Mouse (Mus musculus) neural tube, embryonic 11.5 days (tissue): ENCODE results near the gene Crp. TPM values are rescaled to one million over a fixed set of nuclear protein-coding genes. Genes with fewer than 3 reads are reported as not detected.

ENCODE experiments used
- ATAC-seq: fragments of 200-750 bp; cut with Nextera tagmentation; 2 replicates; pipeline ENCODE4 v1.8.0; 2017; ENCODE audit warnings: moderate number of reproducible peaks, mild to moderate bottlenecking, moderate TSS enrichment, moderate library complexity; ENCODE audit not compliant: insufficient read depth, low FRiP score, low TSS enrichment
- DNase-seq: peaks from one replicate; pipeline ENCODE4 v3.0.0-alpha.2; 2015; ENCODE audit warnings: low spot score
- H3K27ac ChIP-seq: fragments of 300-500 bp; sonication (generic); 2 replicates; pipeline ENCODE4 v1.5.1; 2014; ENCODE audit warnings: low read depth, mild to moderate bottlenecking, low read length
- H3K27me3 ChIP-seq: fragments of 300-500 bp; sonication (generic); 2 replicates; pipeline ENCODE4 v1.6.1; 2014; ENCODE audit warnings: mild to moderate bottlenecking, low read length, mixed read lengths; ENCODE audit not compliant: control insufficient read depth, insufficient read depth
- H3K36me3 ChIP-seq: fragments of 300-500 bp; sonication (generic); 2 replicates; pipeline ENCODE4 v1.6.1; 2014; ENCODE audit warnings: mild to moderate bottlenecking, low read length, moderate library complexity, mixed read lengths; ENCODE audit not compliant: control insufficient read depth, insufficient read depth
- H3K4me1 ChIP-seq: fragments of 300-500 bp; sonication (generic); 2 replicates; pipeline ENCODE4 v1.6.1; 2014; ENCODE audit warnings: low read length, mixed read lengths; ENCODE audit not compliant: control insufficient read depth, insufficient read depth
- H3K4me2 ChIP-seq: fragments of 300-500 bp; sonication (generic); 2 replicates; pipeline ENCODE4 v1.6.1; 2014; ENCODE audit warnings: low read depth, mild to moderate bottlenecking, moderate library complexity
- H3K4me3 ChIP-seq: fragments of 300-500 bp; sonication (generic); 2 replicates; pipeline ENCODE4 v1.5.1; 2014; ENCODE audit warnings: low read depth, low read length
- H3K9ac ChIP-seq: fragments of 300-500 bp; sonication (generic); 2 replicates; pipeline ENCODE4 v1.6.1; 2014; ENCODE audit warnings: mild to moderate bottlenecking, low read length
- H3K9me3 ChIP-seq: fragments of 300-500 bp; sonication (generic); 2 replicates; pipeline ENCODE4 v1.6.1; 2016; ENCODE audit warnings: low read length; ENCODE audit not compliant: control insufficient read depth
- WGBS: fragments of 180-500 bp; shearing (Covaris S2); extraction: QIAGEN DNeasy Blood & Tissue Kit; methylation state at CpG from one replicate; pipeline ENCODE4 v1.1.7; 2014; 5-methylcytosine and 5-hydroxymethylcytosine counted together
- polyA plus RNA-seq: library from polyadenylated mRNA; unstranded; fragments of >200 nt; fragmentation: Nextera tagmentation; extraction: Ambion mirVana; gene quantifications from 2 replicates; pipeline ENCODE4 v1.2.1, GENCODE M21; 2014

Crp gene
- polyA plus RNA-seq, 1 experiment from 2014 or later: 4.0 TPM

GRCm38 (mm10) chr1:172759525-172759924 is 61.7 kb downstream of the Crp start:
- DNase-seq (no peak), ATAC-seq (no peak)
- WGBS: 91% methylated on average over 1 of the region's 1 CpGs
- Histone ChIP-seq H3K36me3 (no peaks in the 10 kb centered on the region), H3K4me1 (no peaks in the 10 kb centered on the region), H3K9me3 (no peaks in the 10 kb centered on the region), H3K27ac (no peak overlapping the region), H3K4me3 (no peak overlapping the region), H3K4me2 (no peak overlapping the region), H3K9ac (no peak overlapping the region), H3K27me3 (no peaks in the 10 kb centered on the region)

- H3K4me2 ChIP-seq: no peak overlapping the region
- H3K9me3 ChIP-seq: no peaks in the 10 kb centered on the region
- H3K27me3 ChIP-seq: no peaks in the 10 kb centered on the region
- H3K27ac ChIP-seq: no peak overlapping the region
- H3K4me1 ChIP-seq: no peaks in the 10 kb centered on the region
- ATAC-seq (no peak), DNase-seq (no peak)
- H3K9ac ChIP-seq: no peak overlapping the region
- WGBS: 81% methylated on average over 5 of the region's 5 CpGs
- H3K4me3 ChIP-seq: no peak overlapping the region
- H3K36me3 ChIP-seq: no peaks in the 10 kb centered on the region
These were observed 81.3 kb downstream of the Crp start for GRCm38 (mm10) chr1:172779195-172779594.

- no peak overlapping the region for H3K4me3 ChIP-seq
- ATAC-seq (no peak), DNase-seq (no peak)
- no peak overlapping the region for H3K4me2 ChIP-seq
- H3K4me1 ChIP-seq: no peaks in the 10 kb centered on the region
- H3K36me3 ChIP-seq: no peaks in the 10 kb centered on the region
- H3K27me3 ChIP-seq: no peaks in the 10 kb centered on the region
- no peaks in the 10 kb centered on the region for H3K9me3 ChIP-seq
- no peak overlapping the region for H3K9ac ChIP-seq
- WGBS: 91% methylated on average over 2 of the region's 2 CpGs
- no peak overlapping the region for H3K27ac ChIP-seq
These were observed 87.5 kb downstream of the Crp start for GRCm38 (mm10) chr1:172785322-172785721.

GRCm38 (mm10) chr1:172785886-172786285 is 88.0 kb downstream of the Crp start:
- Histone ChIP-seq H3K4me3 (no peak overlapping the region), H3K27ac (no peak overlapping the region), H3K4me2 (no peak overlapping the region), H3K36me3 (no peaks in the 10 kb centered on the region), H3K4me1 (no peaks in the 10 kb centered on the region), H3K9ac (no peak overlapping the region), H3K9me3 (no peaks in the 10 kb centered on the region), H3K27me3 (no peaks in the 10 kb centered on the region)
- DNase-seq (no peak), ATAC-seq (no peak)
- 20% methylated on average over 1 of the region's 1 CpGs for WGBS

GRCm38 (mm10) chr1:172828975-172829374 is 131.1 kb downstream of the Crp start:
- Histone ChIP-seq H3K27me3 (no peaks in the 10 kb centered on the region), H3K4me3 (no peak overlapping the region), H3K4me2 (no peak overlapping the region), H3K4me1 (no peaks in the 10 kb centered on the region), H3K36me3 (no peaks in the 10 kb centered on the region), H3K27ac (no peak overlapping the region), H3K9ac (no peak overlapping the region), H3K9me3 (no peaks in the 10 kb centered on the region)
- 83% methylated on average over 2 of the region's 2 CpGs for WGBS
- ATAC-seq: no peak
- no peak for DNase-seq

- no peaks in the 10 kb centered on the region for H3K9me3 ChIP-seq
- 0 out of 2 replicates have a peak, but pooled peaks cover 2% of the 10 kb centered on the region for H3K4me1 ChIP-seq
- ATAC-seq (peak; percentile 77), DNase-seq (no peak)
- no peaks in the 10 kb centered on the region for H3K36me3 ChIP-seq
- no peak overlapping the region for H3K27ac ChIP-seq
- H3K9ac ChIP-seq: no peak overlapping the region
- no peaks in the 10 kb centered on the region for H3K27me3 ChIP-seq
- H3K4me2 ChIP-seq: no peak overlapping the region
- 54% methylated on average over 2 of the region's 2 CpGs for WGBS
- H3K4me3 ChIP-seq: no peak overlapping the region
These were observed 149.3 kb downstream of the Crp start for GRCm38 (mm10) chr1:172847044-172847761.

- ATAC-seq (peak; percentile 37; the same call in 1 of the 2 replicates), DNase-seq (no peak)
- no peak overlapping the region for H3K4me3 ChIP-seq
- no peak overlapping the region for H3K4me2 ChIP-seq
- no peak overlapping the region for H3K9ac ChIP-seq
- 89% methylated on average over 2 of the region's 2 CpGs for WGBS
- no peaks in the 10 kb centered on the region for H3K36me3 ChIP-seq
- no peaks in the 10 kb centered on the region for H3K9me3 ChIP-seq
- H3K27me3 ChIP-seq: no peaks in the 10 kb centered on the region
- H3K27ac ChIP-seq: no peak overlapping the region
- 0 out of 2 replicates have a peak, but pooled peaks cover 2% of the 10 kb centered on the region for H3K4me1 ChIP-seq
These were observed 150.3 kb downstream of the Crp start for GRCm38 (mm10) chr1:172848171-172848570.

- H3K36me3 ChIP-seq: no peaks in the 10 kb centered on the region
- no peaks in the 10 kb centered on the region for H3K27me3 ChIP-seq
- no peak overlapping the region for H3K4me3 ChIP-seq
- no peak overlapping the region for H3K4me2 ChIP-seq
- H3K9me3 ChIP-seq: no peaks in the 10 kb centered on the region
- no peak overlapping the region for H3K27ac ChIP-seq
- 81% methylated on average over 4 of the region's 4 CpGs for WGBS
- H3K4me1 ChIP-seq: no peaks in the 10 kb centered on the region
- no peak for ATAC-seq
- H3K9ac ChIP-seq: no peak overlapping the region
- DNase-seq: no peak
These were observed 177.4 kb downstream of the Crp start for GRCm38 (mm10) chr1:172875265-172875664.

- H3K4me3 ChIP-seq: no peak overlapping the region
- no peaks in the 10 kb centered on the region for H3K36me3 ChIP-seq
- no peak for ATAC-seq
- H3K9me3 ChIP-seq: no peaks in the 10 kb centered on the region
- H3K9ac ChIP-seq: no peak overlapping the region
- no peaks in the 10 kb centered on the region for H3K4me1 ChIP-seq
- no peak for DNase-seq
- whole genome bisulfite sequencing: 53% methylated on average over 1 of the region's 1 CpGs
- H3K27ac ChIP-seq: no peak overlapping the region
- H3K27me3 ChIP-seq: no peaks in the 10 kb centered on the region
- no peak overlapping the region for H3K4me2 ChIP-seq
These were observed 178.8 kb downstream of the Crp start for GRCm38 (mm10) chr1:172876675-172877074.
